Mouse (Mus musculus): ENCODE data around the gene Slc9a8.

Slc9a8 gene

DNA sequence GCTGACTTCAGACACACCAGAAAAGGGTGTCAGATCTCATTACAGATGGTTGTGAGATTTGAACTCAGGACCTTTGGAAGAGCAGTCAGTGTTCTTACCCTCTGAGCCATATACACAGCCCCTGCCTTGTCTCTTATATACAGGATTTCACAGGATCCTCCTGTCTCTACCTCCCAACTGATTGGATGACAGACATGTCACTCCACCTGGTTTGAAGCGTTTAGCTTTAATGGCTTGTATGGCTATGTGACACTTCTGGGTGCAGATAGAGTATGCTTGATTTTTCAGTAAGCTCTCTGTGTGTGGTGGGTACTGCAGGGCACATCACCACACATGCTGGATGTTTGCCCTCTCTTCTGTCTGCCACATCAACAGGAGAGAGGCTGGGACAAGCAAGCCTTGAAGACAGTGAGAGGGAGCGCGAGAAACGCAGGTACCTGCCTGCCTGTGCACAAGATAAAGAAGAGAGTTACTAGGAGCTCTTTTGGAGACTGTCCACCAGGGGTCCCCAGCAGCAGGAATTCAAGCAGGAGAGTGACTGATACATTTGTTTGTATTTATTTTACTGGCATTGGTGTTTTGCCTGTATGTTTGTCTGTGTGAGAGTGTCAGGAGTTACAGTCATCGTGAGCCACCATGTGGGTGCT lies 98.2 kb downstream of the Slc9a8 start:
- DNase-seq, result peak; percentile 43

Data from thymus, postnatal 14 days (tissue).